Mouse (Mus musculus): ENCODE results near the gene Fkbp2.

DNA sequence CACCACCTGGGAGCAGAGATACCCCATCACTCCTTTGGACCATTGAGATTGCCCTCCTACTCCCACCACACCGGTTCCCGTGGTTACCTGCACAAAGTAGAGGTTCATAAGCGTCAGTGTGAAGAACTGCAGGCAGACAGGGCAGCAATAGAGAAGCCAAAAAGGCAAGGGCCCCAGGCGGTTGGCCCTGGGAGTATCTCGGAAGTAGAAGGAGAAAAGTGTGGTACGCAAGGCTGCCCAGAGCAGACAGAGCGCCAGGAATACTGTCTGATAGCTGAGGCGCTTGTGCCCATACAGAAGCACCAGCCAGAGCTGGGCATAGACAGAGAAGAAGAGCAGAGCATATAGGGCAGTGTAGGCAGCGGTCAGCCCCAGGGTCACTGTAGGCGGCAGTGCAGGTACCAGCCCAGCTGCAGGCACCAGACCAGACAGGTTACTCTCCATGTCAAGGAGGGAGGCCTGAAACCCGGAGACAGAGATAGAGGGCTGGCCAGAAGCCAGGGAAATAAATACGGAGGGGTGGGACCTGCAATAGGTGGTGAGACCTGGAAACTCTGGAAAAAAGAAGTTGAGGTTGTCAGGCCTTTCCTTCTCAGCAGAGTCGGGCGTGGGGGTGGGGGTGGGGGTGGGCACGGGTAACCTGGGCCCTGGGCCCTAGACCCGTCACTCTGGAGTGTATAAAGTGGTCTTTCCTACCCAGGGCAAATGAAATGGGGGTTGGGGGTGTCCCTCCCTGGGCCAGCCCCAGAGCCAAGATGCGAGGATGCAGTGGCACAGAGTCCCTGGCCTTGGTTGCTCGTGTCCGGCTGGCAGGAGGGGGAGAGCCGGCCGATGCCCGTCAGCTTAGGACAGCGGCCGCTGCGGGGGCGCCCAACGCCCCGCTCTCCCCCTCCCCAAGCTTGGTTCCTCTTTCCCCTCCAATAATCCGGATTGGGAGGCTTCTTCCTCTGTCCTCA, 39.6 kb downstream of the Fkbp2 start:
- no peak for TF ChIP-seq POLR2A (IDR thresholded peaks at IDR 0.05; ENCODE audit: low read depth, low read length)
- TF ChIP-seq SIN3A (IDR thresholded peaks at IDR 0.05; ENCODE audit: low read length): no peak
- TF ChIP-seq CTCF (conservative IDR thresholded peaks at IDR 0.05 in 1 of 2, IDR thresholded peaks at IDR 0.05 in 1 of 2; ENCODE audit: low read depth in 2 of 2, low read length in 2 of 2): no peak
- no peak for TF ChIP-seq ETS1 (conservative IDR thresholded peaks at IDR 0.05; ENCODE audit: low read depth, low read length)
- no peak for TF ChIP-seq MAFK (IDR thresholded peaks at IDR 0.05; ENCODE audit: insufficient replicate concordance, low read length)
- TF ChIP-seq PAX5 (IDR thresholded peaks at IDR 0.05; ENCODE audit: low read length): no peak
- no peak for TF ChIP-seq IRF4 (IDR thresholded peaks at IDR 0.05; ENCODE audit: low read depth, low read length)
- TF ChIP-seq GABPA (IDR thresholded peaks at IDR 0.05; ENCODE audit: insufficient replicate concordance, low read depth, low read length): no peak
- TF ChIP-seq ELF1 (IDR thresholded peaks at IDR 0.05; ENCODE audit: low read depth, low read length): no peak
- TF ChIP-seq JUN (IDR thresholded peaks at IDR 0.05; ENCODE audit: insufficient read depth, low read depth, low read length): no peak

All from CH12.LX (cell line).